Mouse (Mus musculus) myocyte (in vitro differentiated cells): Measurements from ENCODE around the gene Dner. TPM values are rescaled to one million over a fixed set of nuclear protein-coding genes. Genes with fewer than 3 reads are reported as not detected.

ENCODE experiments used
- H3K27me3 ChIP-seq: one replicate; pipeline ENCODE4 v1.6.1; 2011; ENCODE audit not compliant: control insufficient read depth, insufficient read depth, insufficient read length
- H3K36me3 ChIP-seq: one replicate; pipeline ENCODE4 v1.6.1; 2011; ENCODE audit not compliant: control insufficient read depth, insufficient read depth
- H3K4me2 ChIP-seq: one replicate; pipeline ENCODE4 v1.6.1; 2011; ENCODE audit warnings: low read depth, control low read depth
- H3K4me3 ChIP-seq: one replicate; pipeline ENCODE4 v1.5.1; 2011; ENCODE audit warnings: mild to moderate bottlenecking, control low read depth, moderate library complexity
- H3K79me2 ChIP-seq: one replicate; pipeline ENCODE4 v1.6.1; 2011; ENCODE audit not compliant: control insufficient read depth, insufficient read depth
- H3ac ChIP-seq: one replicate; pipeline ENCODE4 v1.6.1; 2011; ENCODE audit not compliant: control insufficient read depth, insufficient read length
- POLR2AphosphoS2 ChIP-seq: IDR thresholded peaks from one replicate; pipeline ENCODE4 v1.6.1; 2011; ENCODE audit warnings: low read depth, control low read depth; ENCODE audit not compliant: insufficient read length
- SRF ChIP-seq: IDR thresholded peaks from one replicate; pipeline ENCODE4 v1.6.1; 2011; ENCODE audit warnings: low read depth; ENCODE audit not compliant: control insufficient read depth, insufficient read length
- polyA plus RNA-seq: library from polyadenylated mRNA; unstranded; fragments of >200 nt; fragmentation: generic; extraction: Trizol; gene quantifications from one replicate; pipeline ENCODE4 v1.2.1, GENCODE M21; 2012; ENCODE audit warnings: missing spikeins

The Dner gene
- polyA plus RNA-seq, 1 experiment = 0.05 TPM

- Histone ChIP-seq H3K4me2 (no peak overlapping the region), H3K27me3 (no peaks in the 10 kb centered on the region), H3K36me3 (no peaks in the 10 kb centered on the region), H3ac (no peak overlapping the region), H3K4me3 (no peak overlapping the region), H3K79me2 (no peaks in the 10 kb centered on the region)
- no peak for TF ChIP-seq SRF
- TF ChIP-seq POLR2AphosphoS2 = no peak
Measured at GRCm38 (mm10) chr1:84321327-84321726, 374.7 kb downstream of the Dner start.

Other genes starting within 250 kb of the Dner start
- gene Fbxo36, start 143.6 kb upstream of the Dner start, polyA plus RNA-seq = 10.7 TPM
- 52.6 TPM for gene Trip12, start 144.3 kb upstream of the Dner start, polyA plus RNA-seq
- 0.46 TPM for gene Slc16a14, start 238.9 kb upstream of the Dner start, polyA plus RNA-seq